In the genomic region with DNA sequence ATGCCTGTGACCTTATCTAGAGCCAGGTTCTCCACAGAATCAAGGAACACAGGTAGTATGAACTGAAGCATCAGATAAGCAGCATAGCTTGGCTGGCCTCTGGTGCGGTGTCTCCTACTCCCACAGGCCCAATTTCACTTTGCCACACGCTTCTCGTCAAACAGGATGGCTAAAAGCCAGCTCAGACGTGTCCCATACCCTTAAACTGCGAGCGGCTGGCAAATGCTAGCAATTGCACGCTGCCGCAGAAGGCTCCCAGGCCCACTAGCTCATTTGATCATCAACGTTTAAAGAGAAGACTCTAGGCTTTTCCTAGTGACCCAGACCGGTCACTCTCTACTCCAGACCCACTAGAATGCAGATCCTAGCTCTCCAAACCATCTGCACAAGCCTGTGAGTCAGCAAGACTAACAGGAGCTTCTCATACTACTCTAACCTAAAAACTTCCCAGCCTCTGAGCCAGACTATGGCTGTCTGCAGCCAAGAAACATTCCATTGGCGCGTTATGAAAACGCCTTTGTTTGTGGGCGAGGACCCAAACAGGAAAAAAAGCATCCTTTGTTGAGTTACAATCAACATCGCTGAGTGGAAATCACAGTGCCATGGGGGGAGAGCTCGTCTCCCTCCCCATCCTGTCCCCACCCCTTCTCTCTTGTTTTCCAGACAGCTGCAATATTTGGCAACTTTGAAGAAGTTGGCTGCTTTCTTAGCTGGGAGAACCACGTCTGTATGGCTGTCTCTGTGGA, we compare ENCODE assay signal across 8 mouse cellular contexts. TPM values are rescaled to one million over a fixed set of nuclear protein-coding genes. Genes with fewer than 3 reads are reported as not detected.
DNase-seq lines count a peak whose midpoint lies in the region; ATAC-seq and TF ChIP-seq lines count a peak whose summit lies in the region.
"Had no signal": no experiment of that assay in that cellular context is flagged by ENCODE, and none has a peak within 500 bp of the region (broad histone marks: within the 10 kb centered on the region; RNA-seq: fewer than 3 reads in every experiment).

No protein-coding gene starts in this region.

- intact Hi-C loops in heart, postnatal 25 days (cut with DNase I), result no loop called here

- H3K9me3 ChIP-seq in midbrain, embryonic 14.5 days (ENCODE audit: control insufficient read depth, low read length), result no peaks in the 10 kb centered on the region
- H3K9me3 ChIP-seq in midbrain, embryonic 11.5 days (ENCODE audit: control insufficient read depth, low read length), result no peaks in the 10 kb centered on the region
- H3K9me3 ChIP-seq in forebrain, embryonic 16.5 days (ENCODE audit: control insufficient read depth, low read length), result no peaks in the 10 kb centered on the region

- H3K27ac ChIP-seq in midbrain, embryonic 14.5 days (replicated peaks; ENCODE audit: low read depth, low read length), result 0 out of 2 replicates have a peak overlapping the region, but pooled peaks have one; percentile 8
- no peak overlapping the region for H3K27ac ChIP-seq in midbrain, embryonic 11.5 days (ENCODE audit: low read depth, low read length)
- H3K27ac ChIP-seq in forebrain, embryonic 16.5 days (ENCODE audit: low read length), result peak overlapping the region; percentile 41
- H3K27ac ChIP-seq in small intestine, adult 2 months (ENCODE audit: insufficient read depth, low read depth, low read length), result peak overlapping the region; percentile 97

- no peak overlapping the region for H3K4me3 ChIP-seq in midbrain, embryonic 14.5 days (replicated peaks; ENCODE audit: low read depth, low read length)
- no peak overlapping the region for H3K4me3 ChIP-seq in midbrain, embryonic 11.5 days (ENCODE audit: low read depth, low read length)
- H3K4me3 ChIP-seq in forebrain, embryonic 16.5 days (replicated peaks; ENCODE audit: low read length), result no peak overlapping the region
- H3K4me3 ChIP-seq in small intestine, adult 2 months (ENCODE audit: low read depth, low read length), result no peak overlapping the region

- ATAC-seq in midbrain, embryonic 14.5 days (ENCODE audit: low FRiP score, low TSS enrichment), result no peak
- no peak for ATAC-seq in midbrain, embryonic 11.5 days (ENCODE audit: low FRiP score)
- peak; percentile 24; the same call in 1 of the 2 replicates for ATAC-seq in forebrain, embryonic 16.5 days

- no peaks in the 10 kb centered on the region for H3K36me3 ChIP-seq in midbrain, embryonic 14.5 days (ENCODE audit: control insufficient read depth, insufficient read depth, low read length)
- H3K36me3 ChIP-seq in midbrain, embryonic 11.5 days (ENCODE audit: control insufficient read depth, insufficient read depth, low read length), result no peaks in the 10 kb centered on the region
- no peaks in the 10 kb centered on the region for H3K36me3 ChIP-seq in forebrain, embryonic 16.5 days (ENCODE audit: control insufficient read depth, insufficient read depth)
- peaks cover 2% of the 10 kb centered on the region; the same call in 1 of the 2 replicates for H3K36me3 ChIP-seq in small intestine, adult 2 months (ENCODE audit: control insufficient read depth, insufficient read depth, low read length)

- no peak overlapping the region for H3K9ac ChIP-seq in midbrain, embryonic 14.5 days (replicated peaks; ENCODE audit: low read length)
- H3K9ac ChIP-seq in midbrain, embryonic 11.5 days (ENCODE audit: low read length), result no peak overlapping the region
- no peak overlapping the region for H3K9ac ChIP-seq in forebrain, embryonic 16.5 days (replicated peaks; ENCODE audit: low read depth, low read length)

- peaks cover 8% of the 10 kb centered on the region for H3K4me1 ChIP-seq in midbrain, embryonic 14.5 days (ENCODE audit: control insufficient read depth, insufficient read depth, low read length)
- H3K4me1 ChIP-seq in midbrain, embryonic 11.5 days (ENCODE audit: control insufficient read depth, insufficient read depth, low read length), result peaks cover 12% of the 10 kb centered on the region
- peaks cover 21% of the 10 kb centered on the region for H3K4me1 ChIP-seq in forebrain, embryonic 16.5 days (replicated peaks; ENCODE audit: control insufficient read depth, insufficient read depth, low read length)
- peaks cover 13% of the 10 kb centered on the region for H3K4me1 ChIP-seq in small intestine, adult 2 months (ENCODE audit: control insufficient read depth, insufficient read depth, insufficient read length, low read length)

- WGBS in midbrain, embryonic 14.5 days, result 70% methylated on average over 17 of the region's 17 CpGs
- 75% methylated on average over 17 of the region's 17 CpGs for WGBS in midbrain, embryonic 11.5 days
- WGBS in forebrain, embryonic 16.5 days, result 30% methylated on average over 17 of the region's 17 CpGs
- 70% methylated on average over 17 of the region's 17 CpGs for WGBS in small intestine, adult 2 months

- DNase-seq in midbrain, embryonic 14.5 days, result peak; percentile 22
- DNase-seq in midbrain, embryonic 11.5 days (ENCODE audit: low spot score, missing footprints), result no peak
- DNase-seq in heart, postnatal 25 days (ENCODE audit: low spot score), result peak; percentile 77
- peak; percentile 58 for DNase-seq in left cerebral cortex, adult 11 months (ENCODE audit: low spot score)
- DNase-seq in thymus, postnatal 0 days (ENCODE audit: low spot score), result no peak

- no peaks in the 10 kb centered on the region for H3K27me3 ChIP-seq in midbrain, embryonic 14.5 days (ENCODE audit: control insufficient read depth, insufficient read depth, low read length)
- no peaks in the 10 kb centered on the region for H3K27me3 ChIP-seq in midbrain, embryonic 11.5 days (ENCODE audit: control insufficient read depth, insufficient read depth, low read length)
- no peaks in the 10 kb centered on the region for H3K27me3 ChIP-seq in forebrain, embryonic 16.5 days (replicated peaks; ENCODE audit: control insufficient read depth, insufficient read depth, low read length)
- H3K27me3 ChIP-seq in small intestine, adult 2 months (ENCODE audit: control insufficient read depth, insufficient read depth, low read length), result no peaks in the 10 kb centered on the region

- no peak for TF ChIP-seq POLR2A in small intestine, adult 2 months (IDR thresholded peaks at IDR 0.05; ENCODE audit: low read depth, low read length)

- H3K4me2 ChIP-seq in midbrain, embryonic 14.5 days (ENCODE audit: low read length), result no peak overlapping the region
- no peak overlapping the region for H3K4me2 ChIP-seq in midbrain, embryonic 11.5 days
- H3K4me2 ChIP-seq in forebrain, embryonic 16.5 days (ENCODE audit: low read length), result no peak overlapping the region

- no peak for TF ChIP-seq CTCF in small intestine, adult 2 months (IDR thresholded peaks at IDR 0.05; ENCODE audit: extremely low read depth, insufficient read length, insufficient replicate concordance, low read depth, low read length)

RNA-seq across cellular contexts. Expression of a gene that starts 3.5 kb away (rescaled TPM):
- polyA plus RNA-seq in midbrain, embryonic 14.5 days (2014; fragmentation: Nextera tagmentation; extraction: Ambion mirVana), result 0.76 and 2.1 TPM in 2 replicates
- polyA plus RNA-seq in midbrain, embryonic 11.5 days (2014; fragmentation: Nextera tagmentation; extraction: Ambion mirVana), result 1.7 and 1.9 TPM in 2 replicates
- polyA plus RNA-seq in forebrain, embryonic 16.5 days (2015; fragmentation: Nextera tagmentation; extraction: Ambion mirVana), result 1.1 and 1.4 TPM in 2 replicates
- 10 to 100 TPM; 21.5 to 25.4 TPM for total RNA-seq in heart, postnatal 25 days (2021)
- polyA plus RNA-seq in small intestine, adult 2 months (2012; rRNA removed), result 18.5 and 67.5 TPM in 2 replicates
- polyA plus RNA-seq in thymus, postnatal 0 days (2015; fragmentation: Nextera tagmentation; extraction: Ambion mirVana), result 1.8 and 2.7 TPM in 2 replicates

RNA-seq across cellular contexts. Expression of a gene that starts 17.3 kb away (rescaled TPM):
- not detected in 2 replicates for polyA plus RNA-seq in midbrain, embryonic 14.5 days (2014; fragmentation: Nextera tagmentation; extraction: Ambion mirVana)
- not detected in 2 replicates for polyA plus RNA-seq in midbrain, embryonic 11.5 days (2014; fragmentation: Nextera tagmentation; extraction: Ambion mirVana)
- polyA plus RNA-seq in forebrain, embryonic 16.5 days (2015; fragmentation: Nextera tagmentation; extraction: Ambion mirVana), result not detected in 2 replicates
- total RNA-seq in heart, postnatal 25 days (2021), result under 1 TPM; 0.21 to 0.22 TPM
- not detected in 2 replicates for polyA plus RNA-seq in small intestine, adult 2 months (2012; rRNA removed)
- polyA plus RNA-seq in thymus, postnatal 0 days (2015; fragmentation: Nextera tagmentation; extraction: Ambion mirVana), result not detected in 2 replicates
- total RNA-seq: adrenal gland, postnatal 36 days had no signal

RNA-seq across cellular contexts. Expression of a gene that starts 22.4 kb away (rescaled TPM):
- 375 and 469 TPM in 2 replicates for polyA plus RNA-seq in midbrain, embryonic 14.5 days (2014; fragmentation: Nextera tagmentation; extraction: Ambion mirVana)
- 290 and 293 TPM in 2 replicates for polyA plus RNA-seq in midbrain, embryonic 11.5 days (2014; fragmentation: Nextera tagmentation; extraction: Ambion mirVana)
- polyA plus RNA-seq in forebrain, embryonic 16.5 days (2015; fragmentation: Nextera tagmentation; extraction: Ambion mirVana), result 277 and 297 TPM in 2 replicates
- 100 to 1,000 TPM; 683 to 734 TPM for total RNA-seq in heart, postnatal 25 days (2021)
- polyA plus RNA-seq in small intestine, adult 2 months (2012; rRNA removed), result 410 and 669 TPM in 2 replicates
- polyA plus RNA-seq in thymus, postnatal 0 days (2015; fragmentation: Nextera tagmentation; extraction: Ambion mirVana), result 488 and 492 TPM in 2 replicates

RNA-seq across cellular contexts. Expression of a gene that starts 30.4 kb away (rescaled TPM):
- not detected in 2 replicates for polyA plus RNA-seq in midbrain, embryonic 14.5 days (2014; fragmentation: Nextera tagmentation; extraction: Ambion mirVana)
- not detected in 2 replicates for polyA plus RNA-seq in midbrain, embryonic 11.5 days (2014; fragmentation: Nextera tagmentation; extraction: Ambion mirVana)
- not detected in 2 replicates for polyA plus RNA-seq in forebrain, embryonic 16.5 days (2015; fragmentation: Nextera tagmentation; extraction: Ambion mirVana)
- total RNA-seq in heart, postnatal 25 days (2021), result not detected
- 0.16 and 0.77 TPM in 2 replicates for polyA plus RNA-seq in small intestine, adult 2 months (2012; rRNA removed)
- polyA plus RNA-seq in thymus, postnatal 0 days (2015; fragmentation: Nextera tagmentation; extraction: Ambion mirVana), result 0.10 TPM in 1 of 2 replicates, not detected in the other

RNA-seq across cellular contexts. Expression of a gene that starts 37.8 kb away (rescaled TPM):
- 286 and 365 TPM in 2 replicates for polyA plus RNA-seq in midbrain, embryonic 14.5 days (2014; fragmentation: Nextera tagmentation; extraction: Ambion mirVana)
- polyA plus RNA-seq in midbrain, embryonic 11.5 days (2014; fragmentation: Nextera tagmentation; extraction: Ambion mirVana), result 253 and 268 TPM in 2 replicates
- 269 and 282 TPM in 2 replicates for polyA plus RNA-seq in forebrain, embryonic 16.5 days (2015; fragmentation: Nextera tagmentation; extraction: Ambion mirVana)
- total RNA-seq in heart, postnatal 25 days (2021), result 100 to 1,000 TPM; 203 to 204 TPM
- 200 and 394 TPM in 2 replicates for polyA plus RNA-seq in small intestine, adult 2 months (2012; rRNA removed)
- 317 and 322 TPM in 2 replicates for polyA plus RNA-seq in thymus, postnatal 0 days (2015; fragmentation: Nextera tagmentation; extraction: Ambion mirVana)

Comparison
In these comparisons a context has a peak if more than half of its experiments do, and no peak if none do; other contexts are left out.
1. DNase-seq: peak in midbrain, embryonic 14.5 days (single experiment), heart, postnatal 25 days (single experiment) and left cerebral cortex, adult 11 months (single experiment); none in midbrain, embryonic 11.5 days (single experiment) and thymus, postnatal 0 days (single experiment).